Mouse (Mus musculus): ENCODE results near the gene Ephb2. TPM values are rescaled to one million over a fixed set of nuclear protein-coding genes. Genes with fewer than 3 reads are reported as not detected.

The Ephb2 gene
- polyA plus RNA-seq, 1 experiment = 10.4 TPM

DNA sequence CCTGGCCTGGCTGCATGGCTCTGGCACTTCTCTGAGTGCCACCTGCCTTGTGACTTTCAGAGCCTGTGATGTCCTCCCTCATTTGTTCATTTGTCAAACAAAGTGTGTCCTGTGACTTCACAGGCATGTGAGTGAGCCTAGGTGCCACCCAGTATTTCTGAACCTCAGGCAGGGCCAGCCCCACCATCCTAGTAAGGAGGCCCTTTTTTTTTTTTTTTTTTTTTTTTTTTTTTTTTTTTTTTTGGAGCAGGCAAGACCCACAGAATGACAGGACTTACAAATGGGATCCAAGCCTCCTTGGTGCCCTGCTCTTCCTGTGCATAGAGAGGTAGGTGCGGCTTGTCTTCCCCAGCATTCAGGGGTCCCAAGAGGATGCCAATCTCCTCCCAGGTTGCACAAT is 89.3 kb downstream of the Ephb2 start:
- TF ChIP-seq CTCF (conservative IDR thresholded peaks at IDR 0.05; ENCODE audit: insufficient read depth, insufficient read length, low read depth, low read length) (no peak), POLR2A (IDR thresholded peaks at IDR 0.05; ENCODE audit: low read depth, low read length) (no peak)
- DNase-seq = no peak
- Histone ChIP-seq H3K4me3 (ENCODE audit: insufficient read depth, low read depth, low read length) (no peak overlapping the region), H3K4me1 (ENCODE audit: control insufficient read depth, insufficient read depth, low read length) (peaks cover 3% of the 10 kb centered on the region; the same call in 1 of the 2 replicates), H3K27me3 (replicated peaks; ENCODE audit: control insufficient read depth, insufficient read depth, low read length) (no peaks in the 10 kb centered on the region), H3K36me3 (ENCODE audit: control insufficient read depth, insufficient read depth, low read length) (no peaks in the 10 kb centered on the region), H3K27ac (ENCODE audit: insufficient read depth, low read depth, low read length) (no peak overlapping the region)
- 85% methylated on average over 1 of the region's 1 CpGs for WGBS

DNA sequence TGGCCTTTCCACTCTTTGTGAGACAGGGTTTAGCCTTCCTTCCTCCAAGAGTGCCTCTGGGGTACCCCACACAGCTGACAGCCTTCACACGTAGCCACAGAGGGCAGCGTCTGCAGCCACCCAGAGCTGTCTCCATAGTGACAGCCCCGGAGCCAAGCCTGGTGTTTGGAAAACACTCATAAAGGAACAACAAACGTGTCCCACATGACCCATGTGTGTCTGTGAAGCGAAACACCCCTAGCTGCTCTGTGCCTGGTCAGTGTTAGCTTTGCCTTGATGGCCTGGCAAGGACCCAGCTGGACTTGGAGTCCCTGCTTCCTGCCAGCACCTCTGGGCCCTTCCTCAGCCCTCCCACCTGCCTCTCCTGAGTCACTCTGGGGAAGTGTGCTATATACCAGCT is 93.1 kb downstream of the Ephb2 start:
- peaks cover 3% of the 10 kb centered on the region; the same call in 1 of the 2 replicates for H3K4me1 ChIP-seq (ENCODE audit: control insufficient read depth, insufficient read depth, low read length)
- WGBS = 5% methylated on average over 5 of the region's 5 CpGs
- no peaks in the 10 kb centered on the region for H3K36me3 ChIP-seq (ENCODE audit: control insufficient read depth, insufficient read depth, low read length)
- TF ChIP-seq CTCF (conservative IDR thresholded peaks at IDR 0.05; ENCODE audit: insufficient read depth, insufficient read length, low read depth, low read length) = no peak
- TF ChIP-seq POLR2A (IDR thresholded peaks at IDR 0.05; ENCODE audit: low read depth, low read length) = no peak
- DNase-seq = peak; percentile 93
- H3K27ac ChIP-seq (ENCODE audit: insufficient read depth, low read depth, low read length) = peak overlapping the region; percentile 76
- H3K27me3 ChIP-seq (replicated peaks; ENCODE audit: control insufficient read depth, insufficient read depth, low read length) = no peaks in the 10 kb centered on the region
- H3K4me3 ChIP-seq (ENCODE audit: insufficient read depth, low read depth, low read length) = no peak overlapping the region

DNA sequence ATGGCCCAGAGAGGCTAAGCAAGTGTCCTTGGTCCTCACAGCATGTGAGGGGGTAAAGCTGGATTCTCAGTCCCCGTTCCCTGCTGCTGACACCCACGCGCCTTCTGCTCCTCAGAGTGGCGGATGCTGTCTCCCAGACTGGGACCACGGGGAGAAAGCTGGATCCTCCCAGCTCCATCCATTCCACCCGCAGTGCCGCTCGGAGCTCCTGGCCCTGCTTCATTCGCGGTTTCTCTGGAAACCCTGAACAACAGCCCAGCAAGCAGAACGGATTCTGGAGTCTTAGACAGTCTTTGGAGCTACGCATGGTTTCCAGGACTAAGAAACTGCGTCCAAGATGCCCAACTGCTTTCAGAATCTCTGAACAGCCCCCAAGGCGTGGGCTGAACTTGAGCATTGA is 93.9 kb downstream of the Ephb2 start:
- no peak for DNase-seq
- TF ChIP-seq POLR2A (IDR thresholded peaks at IDR 0.05; ENCODE audit: low read depth, low read length) (no peak), CTCF (conservative IDR thresholded peaks at IDR 0.05; ENCODE audit: insufficient read depth, insufficient read length, low read depth, low read length) (no peak)
- no peak overlapping the region for H3K4me3 ChIP-seq (ENCODE audit: insufficient read depth, low read depth, low read length)
- WGBS = 69% methylated on average over 14 of the region's 14 CpGs
- H3K36me3 ChIP-seq (ENCODE audit: control insufficient read depth, insufficient read depth, low read length) = no peaks in the 10 kb centered on the region
- H3K4me1 ChIP-seq (ENCODE audit: control insufficient read depth, insufficient read depth, low read length) = peaks cover 3% of the 10 kb centered on the region; the same call in 1 of the 2 replicates
- H3K27ac ChIP-seq (ENCODE audit: insufficient read depth, low read depth, low read length) = peak overlapping the region; percentile 76
- H3K27me3 ChIP-seq (replicated peaks; ENCODE audit: control insufficient read depth, insufficient read depth, low read length) = no peaks in the 10 kb centered on the region

DNA sequence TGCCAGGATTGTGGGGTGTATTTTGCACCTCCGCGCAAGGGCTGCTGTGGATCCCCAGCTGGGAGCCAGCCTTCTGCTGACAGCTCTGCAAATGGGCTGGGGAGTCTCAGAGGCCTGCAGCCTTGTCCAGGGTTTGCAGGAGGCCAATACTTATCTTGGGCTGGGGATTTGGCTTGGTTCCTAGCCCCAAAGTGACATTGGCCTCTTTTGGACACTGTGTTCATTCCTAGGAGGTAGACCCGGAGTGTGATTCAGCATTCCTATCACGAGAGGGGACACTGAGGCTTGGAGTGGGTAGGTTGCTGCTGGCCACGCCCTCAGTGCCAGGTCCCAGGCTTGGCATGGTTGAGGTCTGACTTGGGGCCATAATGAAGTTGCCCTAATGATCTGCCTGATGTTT is 94.8 kb downstream of the Ephb2 start:
- peak; percentile 51 for DNase-seq
- Histone ChIP-seq H3K4me1 (ENCODE audit: control insufficient read depth, insufficient read depth, low read length) (peaks cover 3% of the 10 kb centered on the region; the same call in 1 of the 2 replicates), H3K27me3 (replicated peaks; ENCODE audit: control insufficient read depth, insufficient read depth, low read length) (no peaks in the 10 kb centered on the region), H3K4me3 (ENCODE audit: insufficient read depth, low read depth, low read length) (no peak overlapping the region), H3K27ac (ENCODE audit: insufficient read depth, low read depth, low read length) (peak overlapping the region; percentile 76), H3K36me3 (ENCODE audit: control insufficient read depth, insufficient read depth, low read length) (no peaks in the 10 kb centered on the region)
- WGBS = 64% methylated on average over 5 of the region's 5 CpGs
- TF ChIP-seq POLR2A (IDR thresholded peaks at IDR 0.05; ENCODE audit: low read depth, low read length) = no peak
- no peak for TF ChIP-seq CTCF (conservative IDR thresholded peaks at IDR 0.05; ENCODE audit: insufficient read depth, insufficient read length, low read depth, low read length)

DNA sequence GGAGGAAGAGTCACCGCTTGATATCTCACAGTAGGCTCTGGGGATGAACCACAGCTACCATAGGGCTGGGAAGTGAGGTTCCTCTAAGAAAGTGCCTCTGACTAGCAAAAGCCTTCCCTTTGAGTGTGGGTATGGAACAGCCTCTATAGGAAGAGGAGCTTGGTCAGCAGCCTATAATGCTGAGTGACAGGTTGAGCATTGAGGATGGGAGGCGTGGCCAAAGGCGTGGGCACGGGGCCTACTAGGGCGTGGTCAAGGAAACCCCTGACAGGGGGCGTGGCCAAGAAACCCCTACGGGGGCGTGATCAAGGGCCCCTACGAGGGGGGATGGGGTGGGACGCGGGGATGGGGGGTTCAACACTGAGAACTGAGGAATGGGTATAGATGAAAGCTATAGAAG is 96.6 kb downstream of the Ephb2 start:
- Histone ChIP-seq H3K27ac (ENCODE audit: insufficient read depth, low read depth, low read length) (no peak overlapping the region), H3K27me3 (replicated peaks; ENCODE audit: control insufficient read depth, insufficient read depth, low read length) (no peaks in the 10 kb centered on the region), H3K4me3 (ENCODE audit: insufficient read depth, low read depth, low read length) (no peak overlapping the region), H3K4me1 (ENCODE audit: control insufficient read depth, insufficient read depth, low read length) (peaks cover 3% of the 10 kb centered on the region; the same call in 1 of the 2 replicates), H3K36me3 (ENCODE audit: control insufficient read depth, insufficient read depth, low read length) (no peaks in the 10 kb centered on the region)
- DNase-seq = no peak
- 29% methylated on average over 11 of the region's 11 CpGs for WGBS
- TF ChIP-seq CTCF (conservative IDR thresholded peaks at IDR 0.05; ENCODE audit: insufficient read depth, insufficient read length, low read depth, low read length) (no peak), POLR2A (IDR thresholded peaks at IDR 0.05; ENCODE audit: low read depth, low read length) (no peak)

DNA sequence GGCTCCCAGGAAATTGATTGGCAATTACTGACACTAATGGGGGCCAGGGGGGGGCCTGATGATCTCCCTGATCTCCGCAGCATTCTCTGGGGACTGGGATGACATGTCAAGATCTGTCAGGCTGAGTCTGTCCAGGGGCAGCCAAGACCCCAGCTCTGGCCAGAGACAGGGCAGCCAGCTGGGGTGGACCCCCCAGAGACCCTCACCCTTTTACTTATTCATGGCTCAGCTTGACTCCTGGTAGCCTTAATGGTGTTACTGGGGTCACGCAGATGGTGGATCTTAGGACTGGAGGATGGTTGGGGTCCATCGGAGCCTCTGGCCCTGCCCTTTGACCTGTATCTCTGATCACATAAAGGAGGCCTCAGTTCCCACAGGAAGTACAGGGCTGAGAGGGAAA is 97.5 kb downstream of the Ephb2 start:
- 67% methylated on average over 3 of the region's 3 CpGs for WGBS
- H3K27me3 ChIP-seq (replicated peaks; ENCODE audit: control insufficient read depth, insufficient read depth, low read length) = no peaks in the 10 kb centered on the region
- H3K4me3 ChIP-seq (ENCODE audit: insufficient read depth, low read depth, low read length) = no peak overlapping the region
- no peak overlapping the region for H3K27ac ChIP-seq (ENCODE audit: insufficient read depth, low read depth, low read length)
- no peak for DNase-seq
- TF ChIP-seq POLR2A (IDR thresholded peaks at IDR 0.05; ENCODE audit: low read depth, low read length) = no peak
- TF ChIP-seq CTCF (conservative IDR thresholded peaks at IDR 0.05; ENCODE audit: insufficient read depth, insufficient read length, low read depth, low read length) = no peak
- no peaks in the 10 kb centered on the region for H3K36me3 ChIP-seq (ENCODE audit: control insufficient read depth, insufficient read depth, low read length)
- H3K4me1 ChIP-seq (ENCODE audit: control insufficient read depth, insufficient read depth, low read length) = peaks cover 3% of the 10 kb centered on the region; the same call in 1 of the 2 replicates

DNA sequence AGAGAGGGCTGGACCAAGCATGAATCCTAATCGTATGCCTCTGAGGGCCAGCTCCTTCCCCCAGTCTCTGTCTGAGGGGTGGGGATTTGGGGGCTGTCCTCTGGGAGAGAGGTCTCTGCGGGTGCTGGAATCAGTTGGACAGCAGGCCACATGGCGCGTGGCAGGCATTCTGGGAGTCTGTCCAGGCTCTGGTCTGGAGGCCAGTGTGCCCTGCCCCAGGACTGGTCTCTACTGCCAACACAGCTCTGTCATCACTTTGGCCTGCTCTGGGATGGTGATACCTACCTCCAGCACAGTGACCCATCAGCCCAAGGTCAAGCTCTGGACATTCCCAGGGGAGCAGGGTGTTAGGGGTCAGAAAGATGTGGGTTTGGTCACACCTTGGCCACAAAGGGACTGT is 99.9 kb downstream of the Ephb2 start:
- 50% methylated on average over 4 of the region's 4 CpGs for WGBS
- peak; percentile 52 for DNase-seq
- no peaks in the 10 kb centered on the region for H3K36me3 ChIP-seq (ENCODE audit: control insufficient read depth, insufficient read depth, low read length)

More for the DNA sequence above, 99.9 kb downstream of the Ephb2 start:
- Histone ChIP-seq H3K4me3 (ENCODE audit: insufficient read depth, low read depth, low read length) (no peak overlapping the region), H3K27ac (ENCODE audit: insufficient read depth, low read depth, low read length) (peak overlapping the region; percentile 7; the same call in 1 of the 2 replicates), H3K4me1 (ENCODE audit: control insufficient read depth, insufficient read depth, low read length) (peaks cover 5% of the 10 kb centered on the region; the same call in 1 of the 2 replicates), H3K27me3 (replicated peaks; ENCODE audit: control insufficient read depth, insufficient read depth, low read length) (no peaks in the 10 kb centered on the region)
- no peak for TF ChIP-seq POLR2A (IDR thresholded peaks at IDR 0.05; ENCODE audit: low read depth, low read length)
